Mouse (Mus musculus) bone marrow, adult 2 months (tissue): ENCODE data around the gene Ppp6r3.

Experiments
- CTCF ChIP-seq: fragments of 200-500 bp; IDR thresholded peaks from 2 replicates; pipeline ENCODE4 v1.5.1; 2011; ENCODE audit warnings: low read length, control low read depth; ENCODE audit not compliant: control insufficient read depth, insufficient read depth
- POLR2A ChIP-seq: fragments of 200-500 bp; IDR thresholded peaks from 2 replicates; pipeline ENCODE4 v1.6.1; 2011; ENCODE audit warnings: low read depth, mild to moderate bottlenecking, control low read depth, low read length, borderline replicate concordance; ENCODE audit not compliant: control insufficient read depth

DNA sequence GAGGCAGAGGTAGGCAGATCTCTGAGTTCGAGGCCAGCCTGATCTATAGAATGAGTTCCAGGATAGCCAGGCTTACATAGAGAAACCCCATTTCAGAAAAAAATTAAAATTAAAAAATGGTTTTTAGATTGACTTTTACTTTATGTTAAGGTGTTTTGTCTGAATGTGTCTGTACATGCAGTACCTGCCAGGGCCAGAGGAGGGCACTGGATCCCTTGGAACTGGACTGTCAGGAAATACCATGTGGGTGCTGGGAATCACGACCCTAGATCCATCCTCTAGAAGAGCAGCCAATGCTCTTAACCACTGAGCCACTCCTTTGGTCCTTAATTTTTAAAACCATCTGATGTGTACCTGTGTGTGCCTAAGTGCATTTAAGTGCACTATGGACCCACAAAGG is 43.8 kb upstream of the Ppp6r3 start:
- TF ChIP-seq CTCF, result peak; percentile 61
- no peak for TF ChIP-seq POLR2A
